Mouse (Mus musculus) gastrocnemius, postnatal 36 days (tissue): ENCODE data around the gene Fam184b. TPM values are rescaled to one million over a fixed set of nuclear protein-coding genes. Genes with fewer than 3 reads are reported as not detected.

Source experiments
- DNase-seq, 2 experiments: peaks; one replicate each; pipeline ENCODE4 v3.0.0; 2022
- intact Hi-C: fragments of 180-260 bp; cut with DNase I; formaldehyde crosslinking; loops from one replicate; pipeline ENCODE4 v1.15.1; 2025
- total RNA-seq, 2 experiments: library from RNA; stranded (reverse); gene quantifications; 2 replicates each; pipeline ENCODE4 v1.2.3; 2021

Fam184b gene
- total RNA-seq, 2 experiments from 2014 or later = 0.18 to 0.35 TPM

DNA sequence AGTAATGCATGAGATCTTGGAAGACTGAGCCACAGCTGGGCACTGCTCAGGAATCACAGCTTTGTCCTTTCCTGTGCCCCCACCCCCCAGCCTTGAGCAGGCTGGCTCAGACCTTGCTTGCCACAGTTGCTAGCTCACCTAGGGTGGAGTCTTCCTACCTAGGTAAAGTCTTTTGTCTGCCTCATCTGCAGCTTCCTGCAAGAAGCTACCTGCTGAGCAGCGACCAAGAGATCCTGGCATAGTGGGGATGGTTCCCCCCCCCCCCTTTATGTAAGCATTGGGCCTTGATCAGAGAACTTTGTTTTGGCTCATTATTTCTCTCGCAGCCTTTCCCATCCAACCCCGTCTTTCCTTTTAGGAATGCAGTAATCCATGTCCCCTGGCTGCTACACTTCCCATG is 17.9 kb downstream of the Fam184b start:
- intact Hi-C loops = no loop called here
- DNase-seq = no peak

DNA sequence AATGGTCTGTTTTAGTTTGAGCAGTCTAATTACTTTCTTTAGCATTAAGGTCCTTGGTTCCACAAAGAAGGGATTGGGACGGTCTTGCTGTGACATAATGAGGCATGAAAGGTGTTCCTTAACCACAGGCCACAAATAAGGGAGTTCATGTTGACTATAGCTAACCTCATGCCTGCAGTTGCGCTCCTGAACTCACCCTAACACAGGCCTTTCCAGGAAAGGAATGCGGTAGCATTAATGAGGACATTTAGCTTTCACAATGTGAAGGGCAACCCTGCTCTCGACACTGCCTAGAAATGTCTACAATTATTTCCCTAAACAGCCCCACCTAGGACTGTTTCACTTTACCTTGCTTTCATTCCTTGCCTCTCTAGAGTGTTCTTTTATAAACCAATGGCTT is 40.4 kb downstream of the Fam184b start:
- intact Hi-C loops = no loop called here
- DNase-seq = no peak

- intact Hi-C loops = no loop called here
- DNase-seq = no peak
These were observed 43.9 kb downstream of the Fam184b start for GRCm38 (mm10) chr5:45595363-45596039.

GRCm38 (mm10) chr5:45593276-45593675 is 46.1 kb downstream of the Fam184b start:
- intact Hi-C loops = no loop called here
- no peak for DNase-seq

- intact Hi-C loops = no loop called here
These were observed 49.3 kb downstream of the Fam184b start for GRCm38 (mm10) chr5:45590094-45590493.

GRCm38 (mm10) chr5:45584601-45585000 is 54.8 kb downstream of the Fam184b start:
- intact Hi-C loops = no loop called here
- no peak for DNase-seq

More at GRCm38 (mm10) chr5:45590094-45590493, 49.3 kb downstream of the Fam184b start:
- no peak for DNase-seq

DNA sequence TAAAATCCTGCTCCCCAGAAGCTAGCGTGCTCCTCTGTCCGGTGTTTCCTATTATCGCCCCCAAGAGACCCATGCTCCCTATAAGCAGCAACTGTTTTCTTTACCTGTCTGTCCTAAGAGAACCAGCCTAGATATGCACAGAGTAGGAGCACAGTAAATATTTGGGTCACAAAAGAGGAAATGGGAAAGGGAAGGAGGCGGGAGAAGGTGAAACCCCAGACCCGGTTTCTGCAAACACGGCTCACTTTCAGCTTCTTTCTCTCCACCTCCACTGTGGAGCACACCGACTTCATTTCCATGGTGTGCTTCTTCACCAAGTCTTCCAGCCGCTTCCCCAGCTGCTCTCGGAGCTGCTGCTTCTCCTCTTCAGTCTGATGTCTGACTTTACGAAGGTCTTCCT is 59.1 kb downstream of the Fam184b start:
- intact Hi-C loops = no loop called here
- DNase-seq = no peak

GRCm38 (mm10) chr5:45577376-45577775 is 62.0 kb downstream of the Fam184b start:
- DNase-seq = no peak
- intact Hi-C loops = no loop called here

- intact Hi-C loops = no loop called here
- no peak for DNase-seq
These were observed 62.7 kb downstream of the Fam184b start for GRCm38 (mm10) chr5:45576716-45577115.

GRCm38 (mm10) chr5:45572816-45573215 is 66.6 kb downstream of the Fam184b start:
- DNase-seq = no peak

DNA sequence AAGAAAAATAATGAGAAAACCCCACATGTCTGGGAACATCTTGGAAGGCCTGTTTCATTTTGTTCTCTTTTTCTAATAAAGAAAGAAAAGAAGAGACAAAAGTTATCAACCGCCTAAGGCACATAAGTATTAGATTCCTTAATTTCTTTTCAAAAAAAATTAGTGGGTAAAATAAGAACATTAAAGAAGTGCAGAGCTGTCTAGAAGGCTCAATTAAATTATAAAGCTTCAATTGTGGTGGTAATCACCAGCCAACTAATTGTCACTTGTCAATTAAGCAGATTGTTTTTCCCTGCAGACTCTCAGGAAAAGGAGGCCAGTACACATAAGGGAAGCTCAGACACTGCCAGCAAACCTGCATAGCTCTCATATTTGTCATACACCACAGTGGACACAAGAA is 73.6 kb downstream of the Fam184b start:
- DNase-seq = no peak
- intact Hi-C loops = no loop called here

More at GRCm38 (mm10) chr5:45572816-45573215, 66.6 kb downstream of the Fam184b start:
- intact Hi-C loops = no loop called here

GRCm38 (mm10) chr5:45564054-45564453 is 75.4 kb downstream of the Fam184b start:
- intact Hi-C loops = no loop called here
- DNase-seq = no peak

DNA sequence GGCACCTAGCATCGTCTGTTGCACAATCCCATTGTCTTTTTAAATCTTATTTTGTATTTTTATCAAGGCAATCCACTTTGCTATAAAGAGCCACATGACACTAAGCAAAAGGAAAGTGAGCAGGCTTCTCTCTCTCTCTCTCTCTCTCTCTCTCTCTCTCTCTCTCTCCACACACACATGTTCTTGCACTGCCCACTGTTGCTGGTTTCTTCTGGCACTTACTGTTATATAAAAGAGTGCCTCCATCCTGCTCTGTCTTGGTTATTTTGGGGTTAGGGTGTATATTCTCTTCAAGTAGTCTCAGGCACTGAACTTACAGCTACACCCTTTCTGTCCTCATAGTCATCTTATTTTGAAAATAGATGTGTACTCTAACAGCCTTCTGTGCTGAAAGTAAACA is 89.8 kb downstream of the Fam184b start:
- DNase-seq = no peak
- intact Hi-C loops = no loop called here

DNA sequence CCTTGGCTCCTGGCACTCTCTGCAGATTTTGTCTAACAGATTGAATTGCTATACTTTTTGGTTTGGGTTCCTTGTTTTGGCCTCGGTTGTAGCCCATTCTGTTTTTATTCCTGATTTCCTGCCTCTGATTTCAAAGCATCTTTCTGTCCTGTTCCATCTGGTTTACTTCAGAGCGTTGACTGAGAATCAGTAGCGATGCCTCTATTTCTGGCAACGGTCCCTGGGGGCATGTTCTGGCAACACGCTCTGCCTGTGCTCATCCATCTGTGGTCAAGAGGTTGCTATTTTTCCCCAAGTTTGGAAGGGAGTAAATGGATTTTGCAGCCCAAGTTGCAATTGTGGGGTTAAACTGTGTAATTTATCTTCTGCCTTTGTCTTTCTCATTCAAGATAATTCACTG is 96.0 kb downstream of the Fam184b start:
- DNase-seq = no peak
- intact Hi-C loops = no loop called here

DNA sequence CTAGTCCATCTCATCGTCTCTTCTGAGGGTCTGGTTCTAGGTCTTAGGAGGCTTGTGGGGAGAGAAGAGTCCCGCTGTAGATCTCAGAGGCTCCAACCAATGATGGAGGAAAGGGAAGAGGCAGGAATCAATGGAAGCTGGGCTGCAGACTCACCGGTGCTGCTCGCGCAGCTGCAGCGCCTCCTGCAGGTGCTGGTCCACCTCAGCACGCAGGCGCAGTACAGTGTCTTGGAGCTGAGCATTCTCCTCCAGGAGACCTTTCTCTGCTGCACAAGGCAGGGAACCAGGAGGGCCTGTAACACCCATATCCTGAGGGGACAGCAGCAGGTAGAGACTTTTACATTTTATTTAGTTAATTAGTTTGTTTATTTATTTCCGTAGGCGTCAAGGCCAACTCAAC is 99.9 kb downstream of the Fam184b start:
- intact Hi-C loops = no loop called here
- no peak for DNase-seq

- intact Hi-C loops = no loop called here
- no peak for DNase-seq
These were observed 104.2 kb downstream of the Fam184b start for GRCm38 (mm10) chr5:45535177-45535576.

- no peak for DNase-seq
- intact Hi-C loops = loop anchor here (5.0 kb wide), 2 partner anchors 57 to 133 kb away; partner anchors contain the start of gene Ncapg
These were observed 104.9 kb downstream of the Fam184b start for GRCm38 (mm10) chr5:45534319-45535098.

GRCm38 (mm10) chr5:45529696-45530095 is 109.7 kb downstream of the Fam184b start:
- intact Hi-C loops = loop anchor here (5.0 kb wide), 3 partner anchors 37 to 138 kb away; partner anchors contain the start of genes Lap3 and Ncapg
- DNase-seq = no peak

- intact Hi-C loops = loop anchor here (5.0 kb wide), 1 partner anchor 34 kb away; the partner anchor contains the start of gene Lap3
- DNase-seq = no peak
These were observed 113.1 kb downstream of the Fam184b start for GRCm38 (mm10) chr5:45526338-45526737.

DNA sequence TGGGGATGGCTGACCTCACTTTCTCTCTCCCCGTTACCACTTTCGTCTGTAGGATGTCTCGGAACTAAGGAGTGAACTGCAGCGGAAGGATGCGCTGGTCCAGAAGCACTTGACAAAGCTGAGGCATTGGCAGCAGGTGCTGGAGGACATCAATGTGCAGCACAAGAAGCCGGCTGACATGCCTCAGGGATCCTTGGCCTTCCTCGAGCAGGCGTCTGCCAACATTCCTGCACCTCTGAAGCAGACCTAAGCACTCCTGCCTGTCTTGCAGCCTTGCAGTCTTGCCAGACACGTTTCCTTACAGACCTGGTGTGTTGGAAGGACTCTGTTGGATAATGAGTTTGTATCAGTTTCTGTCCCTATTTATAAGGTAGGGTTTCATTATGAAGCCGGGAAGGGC is 114.3 kb downstream of the Fam184b start:
- intact Hi-C loops = loop anchor here (5.0 kb wide), 1 partner anchor 33 kb away; the partner anchor contains the start of gene Lap3
- DNase-seq = no peak

GRCm38 (mm10) chr5:45521601-45522000 is 117.8 kb downstream of the Fam184b start:
- intact Hi-C loops = no loop called here
- no peak for DNase-seq

DNA sequence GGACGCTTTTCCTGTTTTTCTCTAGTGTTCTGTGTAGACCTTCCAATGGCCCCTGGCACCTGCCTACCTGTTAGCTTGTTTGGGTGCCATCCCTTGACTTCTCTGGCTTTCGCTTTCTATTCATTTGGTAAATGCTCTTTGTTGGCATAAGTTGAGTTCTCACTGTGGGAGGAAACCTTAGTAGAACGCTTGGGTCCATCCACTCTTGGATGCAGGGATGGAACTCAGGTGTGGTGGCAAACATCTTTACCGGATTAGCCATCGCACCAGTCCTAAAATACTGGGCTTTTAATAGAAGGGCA is 118.7 kb downstream of the Fam184b start:
- intact Hi-C loops = no loop called here
- DNase-seq = no peak
